Mouse (Mus musculus): Measurements from ENCODE around the gene Tuba4a. TPM values are rescaled to one million over a fixed set of nuclear protein-coding genes. Genes with fewer than 3 reads are reported as not detected.
A peak's percentile ranks its signal among the peaks of the same experiment; 100 is the strongest.

Tuba4a gene
- polyA plus RNA-seq, 1 experiment from 2014 or later = 14.5 TPM

- Histone ChIP-seq H3K27me3 (peaks cover 75% of the 10 kb centered on the region), H3K27ac (no peak overlapping the region), H3K9me3 (no peaks in the 10 kb centered on the region), H3K4me2 (peak overlapping the region; percentile 96), H3K4me3 (replicated peaks) (peak overlapping the region; percentile 53), H3K4me1 (replicated peaks) (peaks cover 19% of the 10 kb centered on the region), H3K9ac (replicated peaks) (0 out of 2 replicates have a peak overlapping the region, but pooled peaks have one; percentile 42), H3K36me3 (peaks cover 25% of the 10 kb centered on the region)
- 2% methylated on average over 38 of the region's 38 CpGs for WGBS
- peak; percentile 63; the same call in 1 of the 2 replicates for ATAC-seq (ENCODE audit: insufficient number of reproducible peaks, insufficient read depth, low FRiP score, low TSS enrichment, low read depth)
Observed at GRCm38 (mm10) chr1:75218227-75219001, 1.3 kb downstream of the Tuba4a start.

GRCm38 (mm10) chr1:75217893-75218226 is 1.8 kb downstream of the Tuba4a start:
- Histone ChIP-seq H3K9me3 (no peaks in the 10 kb centered on the region), H3K4me1 (replicated peaks) (peaks cover 19% of the 10 kb centered on the region), H3K4me3 (replicated peaks) (peak overlapping the region; percentile 53), H3K27me3 (peaks cover 73% of the 10 kb centered on the region), H3K4me2 (peak overlapping the region; percentile 96), H3K27ac (no peak overlapping the region), H3K9ac (replicated peaks) (no peak overlapping the region), H3K36me3 (peaks cover 30% of the 10 kb centered on the region)
- WGBS = 3% methylated on average over 6 of the region's 6 CpGs
- ATAC-seq (ENCODE audit: insufficient number of reproducible peaks, insufficient read depth, low FRiP score, low TSS enrichment, low read depth) = no peak

GRCm38 (mm10) chr1:75216797-75217585 is 2.7 kb downstream of the Tuba4a start:
- peaks cover 64% of the 10 kb centered on the region for H3K27me3 ChIP-seq
- no peak for ATAC-seq (ENCODE audit: insufficient number of reproducible peaks, insufficient read depth, low FRiP score, low TSS enrichment, low read depth)
- no peaks in the 10 kb centered on the region for H3K9me3 ChIP-seq
- 76% methylated on average over 13 of the region's 13 CpGs for WGBS
- H3K4me3 ChIP-seq (replicated peaks) = no peak overlapping the region
- 0 out of 2 replicates have a peak overlapping the region, but pooled peaks have one; percentile 96 for H3K4me2 ChIP-seq
- peaks cover 25% of the 10 kb centered on the region for H3K4me1 ChIP-seq (replicated peaks)
- peaks cover 39% of the 10 kb centered on the region for H3K36me3 ChIP-seq
- H3K27ac ChIP-seq = no peak overlapping the region
- H3K9ac ChIP-seq (replicated peaks) = no peak overlapping the region

GRCm38 (mm10) chr1:75215785-75216184 is 3.9 kb downstream of the Tuba4a start:
- no peak overlapping the region for H3K27ac ChIP-seq
- no peak for ATAC-seq (ENCODE audit: insufficient number of reproducible peaks, insufficient read depth, low FRiP score, low TSS enrichment, low read depth)
- H3K36me3 ChIP-seq = peaks cover 42% of the 10 kb centered on the region
- no peak overlapping the region for H3K4me3 ChIP-seq (replicated peaks)
- H3K4me2 ChIP-seq = no peak overlapping the region
- no peak overlapping the region for H3K9ac ChIP-seq (replicated peaks)
- no peaks in the 10 kb centered on the region for H3K9me3 ChIP-seq
- H3K27me3 ChIP-seq = peaks cover 52% of the 10 kb centered on the region
- 90% methylated on average over 9 of the region's 9 CpGs for WGBS
- H3K4me1 ChIP-seq (replicated peaks) = peaks cover 34% of the 10 kb centered on the region

GRCm38 (mm10) chr1:75214886-75215285 is 4.8 kb downstream of the Tuba4a start:
- H3K36me3 ChIP-seq = peaks cover 42% of the 10 kb centered on the region
- no peak for ATAC-seq (ENCODE audit: insufficient number of reproducible peaks, insufficient read depth, low FRiP score, low TSS enrichment, low read depth)
- 79% methylated on average over 5 of the region's 5 CpGs for WGBS
- peaks cover 43% of the 10 kb centered on the region for H3K27me3 ChIP-seq
- no peaks in the 10 kb centered on the region for H3K9me3 ChIP-seq
- H3K4me2 ChIP-seq = no peak overlapping the region
- no peak overlapping the region for H3K27ac ChIP-seq
- H3K4me1 ChIP-seq (replicated peaks) = peaks cover 37% of the 10 kb centered on the region
- no peak overlapping the region for H3K4me3 ChIP-seq (replicated peaks)
- no peak overlapping the region for H3K9ac ChIP-seq (replicated peaks)

- Histone ChIP-seq H3K4me1 (replicated peaks) (peaks cover 37% of the 10 kb centered on the region), H3K4me3 (replicated peaks) (no peak overlapping the region), H3K36me3 (peaks cover 42% of the 10 kb centered on the region), H3K27ac (no peak overlapping the region), H3K9ac (replicated peaks) (no peak overlapping the region), H3K9me3 (no peaks in the 10 kb centered on the region), H3K27me3 (peaks cover 38% of the 10 kb centered on the region), H3K4me2 (no peak overlapping the region)
- 84% methylated on average over 2 of the region's 2 CpGs for WGBS
- no peak for ATAC-seq (ENCODE audit: insufficient number of reproducible peaks, insufficient read depth, low FRiP score, low TSS enrichment, low read depth)
Observed at GRCm38 (mm10) chr1:75214442-75214841, 5.2 kb downstream of the Tuba4a start.

GRCm38 (mm10) chr1:75213096-75213495 is 6.6 kb downstream of the Tuba4a start:
- H3K4me2 ChIP-seq = no peak overlapping the region
- peaks cover 32% of the 10 kb centered on the region for H3K4me1 ChIP-seq (replicated peaks)
- no peak overlapping the region for H3K4me3 ChIP-seq (replicated peaks)
- H3K36me3 ChIP-seq = peaks cover 42% of the 10 kb centered on the region
- H3K9ac ChIP-seq (replicated peaks) = no peak overlapping the region
- H3K27ac ChIP-seq = no peak overlapping the region
- WGBS = 92% methylated on average over 7 of the region's 7 CpGs
- peaks cover 25% of the 10 kb centered on the region for H3K27me3 ChIP-seq
- no peaks in the 10 kb centered on the region for H3K9me3 ChIP-seq
- ATAC-seq (ENCODE audit: insufficient number of reproducible peaks, insufficient read depth, low FRiP score, low TSS enrichment, low read depth) = no peak

- 91% methylated on average over 4 of the region's 4 CpGs for WGBS
- no peak for ATAC-seq (ENCODE audit: insufficient number of reproducible peaks, insufficient read depth, low FRiP score, low TSS enrichment, low read depth)
- H3K27ac ChIP-seq = no peak overlapping the region
- peaks cover 42% of the 10 kb centered on the region for H3K36me3 ChIP-seq
- peaks cover 29% of the 10 kb centered on the region for H3K4me1 ChIP-seq (replicated peaks)
- H3K27me3 ChIP-seq = peaks cover 19% of the 10 kb centered on the region
- no peaks in the 10 kb centered on the region for H3K9me3 ChIP-seq
- H3K4me2 ChIP-seq = no peak overlapping the region
- no peak overlapping the region for H3K9ac ChIP-seq (replicated peaks)
- no peak overlapping the region for H3K4me3 ChIP-seq (replicated peaks)
Observed at GRCm38 (mm10) chr1:75212542-75212941, 7.1 kb downstream of the Tuba4a start.

- Histone ChIP-seq H3K9me3 (no peaks in the 10 kb centered on the region), H3K27me3 (peaks cover 7% of the 10 kb centered on the region; the same call in 1 of the 2 replicates), H3K4me1 (replicated peaks) (peaks cover 29% of the 10 kb centered on the region), H3K9ac (replicated peaks) (peak overlapping the region; percentile 90), H3K4me3 (replicated peaks) (peak overlapping the region; percentile 97), H3K4me2 (peak overlapping the region; percentile 92), H3K36me3 (peaks cover 42% of the 10 kb centered on the region), H3K27ac (no peak overlapping the region)
- 14% methylated on average over 17 of the region's 17 CpGs for WGBS
- ATAC-seq (ENCODE audit: insufficient number of reproducible peaks, insufficient read depth, low FRiP score, low TSS enrichment, low read depth) = no peak; the same call in 1 of the 2 replicates
Observed at GRCm38 (mm10) chr1:75211141-75211708, 8.4 kb downstream of the Tuba4a start.

GRCm38 (mm10) chr1:75210136-75211087 is 9.3 kb downstream of the Tuba4a start, which contains the start of the genes Glb1l and Stk16:
Gene Glb1l (minus strand): TSS chr1:75210813.
Gene Stk16 (plus strand): TSS chr1:75210838.
- Histone ChIP-seq H3K9ac (replicated peaks) (peak within 1 kb of the TSS; percentile 90), H3K9me3 (no peaks in the 10 kb centered on the region), H3K36me3 (peaks cover 37% of the 10 kb centered on the region), H3K4me3 (replicated peaks) (peak within 1 kb of the TSS; percentile 97), H3K27me3 (no peaks in the 10 kb centered on the region; the same call in 1 of the 2 replicates), H3K27ac (0 out of 2 replicates have a peak within 1 kb of the TSS, but pooled peaks have one; percentile 45), H3K4me1 (replicated peaks) (peaks cover 29% of the 10 kb centered on the region), H3K4me2 (peak within 1 kb of the TSS; percentile 92)
- 6% methylated on average over 42 of the region's 42 CpGs for WGBS
- peak; percentile 75 for ATAC-seq (ENCODE audit: insufficient number of reproducible peaks, insufficient read depth, low FRiP score, low TSS enrichment, low read depth)

All from limb, embryonic 12.5 days (tissue).